Mouse (Mus musculus) limb, embryonic 13.5 days (tissue): ENCODE measurements at regions not wholly inside any gene's neighbourhood (a gene's known extent, or its start where the extent isn't known, plus 50 kb on each side); places are given as distances from the start of the nearest gene placed in this dataset.

ENCODE experiments used
- ATAC-seq: fragments of 200-750 bp; cut with Nextera tagmentation; 2 replicates; pipeline ENCODE4 v1.8.0; 2017; ENCODE audit warnings: low read depth, moderate number of reproducible peaks, moderate TSS enrichment; ENCODE audit not compliant: low FRiP score
- H3K27ac ChIP-seq: fragments of 300-500 bp; sonication (generic); 2 replicates; pipeline ENCODE4 v1.5.1; 2015; ENCODE audit warnings: inconsistent platforms, mild to moderate bottlenecking, moderate library complexity
- H3K27me3 ChIP-seq: fragments of 300-500 bp; sonication (generic); 2 replicates; pipeline ENCODE4 v1.6.1; 2015; ENCODE audit warnings: mild to moderate bottlenecking, inconsistent platforms
- H3K36me3 ChIP-seq: fragments of 300-500 bp; sonication (generic); 2 replicates; pipeline ENCODE4 v1.6.1; 2015; ENCODE audit warnings: inconsistent platforms, mild to moderate bottlenecking, moderate library complexity
- H3K4me1 ChIP-seq: fragments of 300-500 bp; sonication (generic); 2 replicates; pipeline ENCODE4 v1.6.1; 2015; ENCODE audit warnings: inconsistent platforms
- H3K4me2 ChIP-seq: fragments of 300-500 bp; sonication (generic); replicated peaks from 2 replicates; pipeline ENCODE4 v1.6.1; 2015; ENCODE audit warnings: inconsistent platforms, mild to moderate bottlenecking, moderate library complexity
- H3K4me3 ChIP-seq: fragments of 300-500 bp; sonication (generic); 2 replicates; pipeline ENCODE4 v1.5.1; 2015; ENCODE audit warnings: moderate library complexity, mild to moderate bottlenecking, inconsistent platforms
- H3K9ac ChIP-seq: fragments of 300-500 bp; sonication (generic); 2 replicates; pipeline ENCODE4 v1.6.1; 2015; ENCODE audit warnings: mild to moderate bottlenecking, inconsistent platforms
- H3K9me3 ChIP-seq: fragments of 300-500 bp; sonication (generic); 2 replicates; pipeline ENCODE4 v1.6.1; 2016; ENCODE audit warnings: inconsistent platforms
- WGBS: fragments of 180-500 bp; shearing (Covaris S2); methylation state at CpG from one replicate; pipeline ENCODE4 v1.1.7; 2015; 5-methylcytosine and 5-hydroxymethylcytosine counted together

- Histone ChIP-seq H3K4me3 (no peak overlapping the region), H3K9ac (no peak overlapping the region), H3K4me1 (peaks cover 35% of the 10 kb centered on the region), H3K4me2 (no peak overlapping the region), H3K9me3 (no peaks in the 10 kb centered on the region), H3K27me3 (no peaks in the 10 kb centered on the region), H3K36me3 (no peaks in the 10 kb centered on the region), H3K27ac (no peak overlapping the region)
- ATAC-seq, result no peak
- 91% methylated on average over 3 of the region's 3 CpGs for WGBS
Observed at GRCm38 (mm10) chr19:32881443-32881842, 124.1 kb downstream of the Pten start.

GRCm38 (mm10) chr19:32884279-32884678, 127.0 kb downstream of the Pten start:
- no peaks in the 10 kb centered on the region for H3K36me3 ChIP-seq
- H3K4me2 ChIP-seq, result 0 out of 2 replicates have a peak overlapping the region, but pooled peaks have one; percentile 9
- 50% methylated on average over 3 of the region's 3 CpGs for WGBS
- H3K9me3 ChIP-seq, result no peaks in the 10 kb centered on the region
- ATAC-seq, result peak; percentile 43; the same call in 1 of the 2 replicates
- H3K4me3 ChIP-seq, result no peak overlapping the region
- 0 out of 2 replicates have a peak, but pooled peaks cover 5% of the 10 kb centered on the region for H3K27me3 ChIP-seq
- H3K4me1 ChIP-seq, result peaks cover 55% of the 10 kb centered on the region
- peak overlapping the region; percentile 67; the same call in 1 of the 2 replicates for H3K27ac ChIP-seq
- no peak overlapping the region for H3K9ac ChIP-seq

GRCm38 (mm10) chr19:32885481-32886131, 128.3 kb downstream of the Pten start:
- H3K36me3 ChIP-seq, result no peaks in the 10 kb centered on the region
- peaks cover 55% of the 10 kb centered on the region for H3K4me1 ChIP-seq
- H3K4me2 ChIP-seq, result peak overlapping the region; percentile 52
- 0 out of 2 replicates have a peak, but pooled peaks cover 5% of the 10 kb centered on the region for H3K27me3 ChIP-seq
- H3K9ac ChIP-seq, result no peak overlapping the region
- WGBS, result 26% methylated on average over 12 of the region's 12 CpGs
- no peak overlapping the region for H3K4me3 ChIP-seq
- peak; percentile 45; the same call in 1 of the 2 replicates for ATAC-seq
- 0 out of 2 replicates have a peak overlapping the region, but pooled peaks have one; percentile 67 for H3K27ac ChIP-seq
- H3K9me3 ChIP-seq, result no peaks in the 10 kb centered on the region

- H3K9me3 ChIP-seq, result no peaks in the 10 kb centered on the region
- no peak for ATAC-seq
Observed at GRCm38 (mm10) chr19:32887190-32887589, 129.9 kb downstream of the Pten start.

GRCm38 (mm10) chr19:32888616-32889305, 131.5 kb downstream of the Pten start:
- H3K4me2 ChIP-seq, result no peak overlapping the region
- H3K9ac ChIP-seq, result no peak overlapping the region
- H3K27ac ChIP-seq, result 0 out of 2 replicates have a peak overlapping the region, but pooled peaks have one; percentile 0
- H3K9me3 ChIP-seq, result no peaks in the 10 kb centered on the region
- ATAC-seq, result no peak
- H3K36me3 ChIP-seq, result no peaks in the 10 kb centered on the region
- H3K4me3 ChIP-seq, result no peak overlapping the region
- peaks cover 47% of the 10 kb centered on the region for H3K4me1 ChIP-seq
- 42% methylated on average over 12 of the region's 12 CpGs for WGBS
- H3K27me3 ChIP-seq, result 0 out of 2 replicates have a peak, but pooled peaks cover 5% of the 10 kb centered on the region

More at GRCm38 (mm10) chr19:32887190-32887589, 129.9 kb downstream of the Pten start:
- no peak overlapping the region for H3K27ac ChIP-seq
- H3K4me3 ChIP-seq, result no peak overlapping the region
- H3K27me3 ChIP-seq, result 0 out of 2 replicates have a peak, but pooled peaks cover 5% of the 10 kb centered on the region
- H3K4me2 ChIP-seq, result no peak overlapping the region
- peaks cover 55% of the 10 kb centered on the region for H3K4me1 ChIP-seq
- no peaks in the 10 kb centered on the region for H3K36me3 ChIP-seq
- H3K9ac ChIP-seq, result no peak overlapping the region
- 70% methylated on average over 7 of the region's 7 CpGs for WGBS

- H3K36me3 ChIP-seq, result no peaks in the 10 kb centered on the region
- H3K4me2 ChIP-seq, result no peak overlapping the region
- no peak overlapping the region for H3K4me3 ChIP-seq
- H3K4me1 ChIP-seq, result peaks cover 27% of the 10 kb centered on the region
- no peak overlapping the region for H3K9ac ChIP-seq
- no peak overlapping the region for H3K27ac ChIP-seq
- H3K9me3 ChIP-seq, result no peaks in the 10 kb centered on the region
- H3K27me3 ChIP-seq, result 0 out of 2 replicates have a peak, but pooled peaks cover 5% of the 10 kb centered on the region
- no peak for ATAC-seq
- 87% methylated on average over 6 of the region's 6 CpGs for WGBS
Observed at GRCm38 (mm10) chr19:32890801-32891200, 133.5 kb downstream of the Pten start.

GRCm38 (mm10) chr19:32892469-32892868, 135.2 kb downstream of the Pten start:
- WGBS, result 80% methylated on average over 5 of the region's 5 CpGs
- no peak for ATAC-seq
- H3K4me2 ChIP-seq, result no peak overlapping the region

GRCm38 (mm10) chr19:32903454-32904108, 146.3 kb downstream of the Pten start:
- Histone ChIP-seq H3K27ac (no peak overlapping the region), H3K36me3 (no peaks in the 10 kb centered on the region), H3K9ac (no peak overlapping the region), H3K27me3 (0 out of 2 replicates have a peak, but pooled peaks cover 3% of the 10 kb centered on the region), H3K4me2 (peak overlapping the region; percentile 23; the same call in 1 of the 2 replicates), H3K4me1 (peaks cover 29% of the 10 kb centered on the region), H3K4me3 (no peak overlapping the region), H3K9me3 (no peaks in the 10 kb centered on the region)
- peak; percentile 75; the same call in 1 of the 2 replicates for ATAC-seq
- 28% methylated on average over 7 of the region's 7 CpGs for WGBS

More at GRCm38 (mm10) chr19:32892469-32892868, 135.2 kb downstream of the Pten start:
- H3K36me3 ChIP-seq, result no peaks in the 10 kb centered on the region
- H3K9ac ChIP-seq, result no peak overlapping the region
- no peaks in the 10 kb centered on the region for H3K9me3 ChIP-seq
- no peaks in the 10 kb centered on the region for H3K27me3 ChIP-seq
- no peak overlapping the region for H3K4me3 ChIP-seq
- no peak overlapping the region for H3K27ac ChIP-seq
- H3K4me1 ChIP-seq, result peaks cover 10% of the 10 kb centered on the region

GRCm38 (mm10) chr19:32904517-32904916, 147.2 kb downstream of the Pten start:
- Histone ChIP-seq H3K36me3 (no peaks in the 10 kb centered on the region), H3K9me3 (no peaks in the 10 kb centered on the region), H3K27me3 (0 out of 2 replicates have a peak, but pooled peaks cover 3% of the 10 kb centered on the region), H3K9ac (no peak overlapping the region), H3K4me2 (no peak overlapping the region), H3K27ac (no peak overlapping the region), H3K4me1 (peaks cover 29% of the 10 kb centered on the region), H3K4me3 (no peak overlapping the region)
- 76% methylated on average over 7 of the region's 7 CpGs for WGBS
- no peak for ATAC-seq

GRCm38 (mm10) chr19:32905901-32906431, 148.7 kb downstream of the Pten start:
- ATAC-seq, result no peak
- H3K4me3 ChIP-seq, result no peak overlapping the region
- no peak overlapping the region for H3K4me2 ChIP-seq
- peaks cover 29% of the 10 kb centered on the region for H3K4me1 ChIP-seq
- H3K36me3 ChIP-seq, result no peaks in the 10 kb centered on the region
- 0 out of 2 replicates have a peak, but pooled peaks cover 3% of the 10 kb centered on the region for H3K27me3 ChIP-seq
- 64% methylated on average over 8 of the region's 8 CpGs for WGBS
- H3K9me3 ChIP-seq, result no peaks in the 10 kb centered on the region
- H3K9ac ChIP-seq, result no peak overlapping the region
- no peak overlapping the region for H3K27ac ChIP-seq

- no peak for ATAC-seq
- 77% methylated on average over 5 of the region's 5 CpGs for WGBS
- no peaks in the 10 kb centered on the region for H3K36me3 ChIP-seq
- no peak overlapping the region for H3K27ac ChIP-seq
- 0 out of 2 replicates have a peak, but pooled peaks cover 3% of the 10 kb centered on the region for H3K27me3 ChIP-seq
- no peak overlapping the region for H3K9ac ChIP-seq
- H3K4me2 ChIP-seq, result no peak overlapping the region
- no peak overlapping the region for H3K4me3 ChIP-seq
- H3K9me3 ChIP-seq, result no peaks in the 10 kb centered on the region
- peaks cover 29% of the 10 kb centered on the region for H3K4me1 ChIP-seq
Observed at GRCm38 (mm10) chr19:32906820-32907219, 149.5 kb downstream of the Pten start.
